Mouse (Mus musculus): Measurements from ENCODE around the gene Col4a6. TPM values are rescaled to one million over a fixed set of nuclear protein-coding genes. Genes with fewer than 3 reads are reported as not detected.

Gene Col4a6
- polyA plus RNA-seq, 1 experiment from 2014 or later: 0.08 TPM

DNA sequence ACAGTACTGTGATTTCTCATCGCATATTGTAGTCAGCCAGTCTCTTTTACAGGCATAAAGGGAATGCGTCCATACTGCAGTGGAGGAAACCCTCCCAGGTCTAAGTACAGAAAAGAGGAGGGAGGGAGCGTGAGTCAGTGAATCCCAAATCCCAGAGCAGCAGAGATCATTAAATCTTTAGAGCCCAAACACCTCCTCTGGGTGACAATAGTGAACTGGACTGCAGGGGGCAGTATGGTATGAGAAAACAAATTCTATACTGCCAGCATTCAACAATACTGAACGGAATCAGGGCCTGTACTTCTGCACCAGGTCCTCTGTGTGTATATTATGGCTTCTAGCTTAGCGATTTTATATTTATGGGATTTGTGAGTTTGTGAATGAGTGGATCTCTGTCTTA lies 261.1 kb downstream of the Col4a6 start:
- 42% methylated on average over 5 of the region's 5 CpGs for WGBS (ENCODE audit: insufficient replicate concordance)
- ATAC-seq (no peak), DNase-seq (no peak)
- Histone ChIP-seq H3K9me3 (ENCODE audit: low read length) (no peaks in the 10 kb centered on the region), H3K36me3 (replicated peaks; ENCODE audit: insufficient read depth, low read length) (no peaks in the 10 kb centered on the region), H3K27me3 (ENCODE audit: insufficient read depth, low read length) (0 out of 2 replicates have a peak, but pooled peaks cover 3% of the 10 kb centered on the region), H3K4me1 (ENCODE audit: insufficient read depth) (no peaks in the 10 kb centered on the region), H3K27ac (ENCODE audit: low read depth) (no peak overlapping the region), H3K9ac (replicated peaks) (no peak overlapping the region), H3K4me2 (ENCODE audit: low read depth, low read length) (no peak overlapping the region), H3K4me3 (ENCODE audit: low read depth, low read length) (no peak overlapping the region)
- TF ChIP-seq CTCF (IDR thresholded peaks at IDR 0.05; ENCODE audit: low read depth) (peak; percentile 45), EP300 (IDR thresholded peaks at IDR 0.05; ENCODE audit: low read depth) (no peak)

DNA sequence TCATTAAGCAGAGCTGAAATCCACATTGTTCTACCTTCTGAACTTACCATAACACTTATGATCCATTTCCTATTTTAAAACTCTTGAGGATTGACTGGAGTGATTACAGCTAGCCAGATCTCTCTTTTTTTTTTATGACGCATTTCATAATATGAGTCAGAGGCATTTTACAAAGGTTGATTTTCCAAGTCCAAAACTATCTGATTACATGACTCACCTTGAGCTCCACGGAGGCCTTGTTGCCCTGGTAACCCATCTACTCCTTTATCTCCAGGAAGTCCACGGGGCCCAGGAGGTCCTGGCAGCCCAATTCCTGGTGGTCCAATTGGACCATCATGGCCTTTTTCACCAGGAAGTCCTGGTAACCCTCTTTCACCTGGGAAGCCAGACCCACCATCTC lies 274.9 kb downstream of the Col4a6 start:
- no peaks in the 10 kb centered on the region for H3K4me1 ChIP-seq (ENCODE audit: insufficient read depth)
- H3K9ac ChIP-seq (replicated peaks): no peak overlapping the region
- no peak for TF ChIP-seq EP300 (IDR thresholded peaks at IDR 0.05; ENCODE audit: low read depth)
- no peak for TF ChIP-seq CTCF (IDR thresholded peaks at IDR 0.05; ENCODE audit: low read depth)
- no peak overlapping the region for H3K4me2 ChIP-seq (ENCODE audit: low read depth, low read length)
- ATAC-seq: no peak
- no peak for DNase-seq
- no peaks in the 10 kb centered on the region for H3K9me3 ChIP-seq (ENCODE audit: low read length)
- H3K36me3 ChIP-seq (replicated peaks; ENCODE audit: insufficient read depth, low read length): no peaks in the 10 kb centered on the region
- 68% methylated on average over 3 of the region's 3 CpGs for WGBS (ENCODE audit: insufficient replicate concordance)
- no peaks in the 10 kb centered on the region; the same call in 1 of the 2 replicates for H3K27me3 ChIP-seq (ENCODE audit: insufficient read depth, low read length)
- H3K4me3 ChIP-seq (ENCODE audit: low read depth, low read length): no peak overlapping the region
- H3K27ac ChIP-seq (ENCODE audit: low read depth): no peak overlapping the region

GRCm38 (mm10) chrX:141195036-141195435 lies 278.8 kb downstream of the Col4a6 start:
- H3K9ac ChIP-seq (replicated peaks): no peak overlapping the region
- no peak overlapping the region for H3K4me2 ChIP-seq (ENCODE audit: low read depth, low read length)
- H3K9me3 ChIP-seq (ENCODE audit: low read length): no peaks in the 10 kb centered on the region
- no peak for ATAC-seq
- H3K36me3 ChIP-seq (replicated peaks; ENCODE audit: insufficient read depth, low read length): no peaks in the 10 kb centered on the region
- no peak for TF ChIP-seq EP300 (IDR thresholded peaks at IDR 0.05; ENCODE audit: low read depth)
- TF ChIP-seq CTCF (IDR thresholded peaks at IDR 0.05; ENCODE audit: low read depth): no peak
- no peak overlapping the region for H3K27ac ChIP-seq (ENCODE audit: low read depth)
- H3K27me3 ChIP-seq (ENCODE audit: insufficient read depth, low read length): no peaks in the 10 kb centered on the region
- H3K4me3 ChIP-seq (ENCODE audit: low read depth, low read length): no peak overlapping the region
- DNase-seq: no peak
- no peaks in the 10 kb centered on the region for H3K4me1 ChIP-seq (ENCODE audit: insufficient read depth)

DNA sequence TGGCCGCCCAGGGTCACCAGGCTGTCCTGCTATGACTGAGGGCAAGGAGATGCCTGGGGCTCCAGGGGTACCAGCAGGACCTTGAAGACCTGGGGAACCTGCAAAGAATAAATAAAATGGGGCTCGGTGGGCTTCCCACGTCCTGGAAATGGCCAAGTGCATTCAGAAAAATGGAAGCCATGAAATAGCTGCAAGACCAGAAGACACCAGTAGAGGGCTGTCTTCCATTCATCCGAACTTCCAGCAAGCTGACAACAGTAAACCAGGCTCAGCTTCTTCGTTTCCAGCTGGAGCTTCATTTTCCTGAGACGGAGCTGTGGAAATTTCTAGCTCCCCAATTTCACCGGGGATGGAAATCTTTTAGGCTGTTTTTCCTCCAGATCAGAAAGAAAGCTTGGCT lies 298.5 kb downstream of the Col4a6 start:
- no peak overlapping the region for H3K4me2 ChIP-seq (ENCODE audit: low read depth, low read length)
- ATAC-seq: no peak
- no peak for DNase-seq
- H3K9ac ChIP-seq (replicated peaks): no peak overlapping the region
- TF ChIP-seq EP300 (IDR thresholded peaks at IDR 0.05; ENCODE audit: low read depth): no peak
- peak; percentile 53 for TF ChIP-seq CTCF (IDR thresholded peaks at IDR 0.05; ENCODE audit: low read depth)
- no peaks in the 10 kb centered on the region for H3K27me3 ChIP-seq (ENCODE audit: insufficient read depth, low read length)
- no peaks in the 10 kb centered on the region for H3K36me3 ChIP-seq (replicated peaks; ENCODE audit: insufficient read depth, low read length)
- no peak overlapping the region for H3K27ac ChIP-seq (ENCODE audit: low read depth)
- WGBS (ENCODE audit: insufficient replicate concordance): 39% methylated on average over 7 of the region's 7 CpGs
- H3K4me3 ChIP-seq (ENCODE audit: low read depth, low read length): no peak overlapping the region
- no peaks in the 10 kb centered on the region for H3K4me1 ChIP-seq (ENCODE audit: insufficient read depth)
- no peaks in the 10 kb centered on the region for H3K9me3 ChIP-seq (ENCODE audit: low read length)

GRCm38 (mm10) chrX:141165067-141165466 lies 308.8 kb downstream of the Col4a6 start:
- TF ChIP-seq EP300 (IDR thresholded peaks at IDR 0.05; ENCODE audit: low read depth): no peak
- DNase-seq (no peak), ATAC-seq (no peak)
- Histone ChIP-seq H3K27ac (ENCODE audit: low read depth) (no peak overlapping the region), H3K9me3 (ENCODE audit: low read length) (no peaks in the 10 kb centered on the region), H3K36me3 (replicated peaks; ENCODE audit: insufficient read depth, low read length) (no peaks in the 10 kb centered on the region), H3K27me3 (ENCODE audit: insufficient read depth, low read length) (no peaks in the 10 kb centered on the region), H3K9ac (replicated peaks) (no peak overlapping the region), H3K4me2 (ENCODE audit: low read depth, low read length) (no peak overlapping the region), H3K4me1 (ENCODE audit: insufficient read depth) (no peaks in the 10 kb centered on the region), H3K4me3 (ENCODE audit: low read depth, low read length) (no peak overlapping the region)
- WGBS (ENCODE audit: insufficient replicate concordance): 74% methylated on average over 4 of the region's 4 CpGs

GRCm38 (mm10) chrX:141160371-141160770 lies 313.5 kb downstream of the Col4a6 start:
- H3K4me2 ChIP-seq (ENCODE audit: low read depth, low read length): no peak overlapping the region
- H3K9me3 ChIP-seq (ENCODE audit: low read length): no peaks in the 10 kb centered on the region
- H3K4me1 ChIP-seq (ENCODE audit: insufficient read depth): no peaks in the 10 kb centered on the region
- TF ChIP-seq CTCF (IDR thresholded peaks at IDR 0.05; ENCODE audit: low read depth) (no peak), EP300 (IDR thresholded peaks at IDR 0.05; ENCODE audit: low read depth) (no peak)
- H3K27ac ChIP-seq (ENCODE audit: low read depth): no peak overlapping the region
- H3K36me3 ChIP-seq (replicated peaks; ENCODE audit: insufficient read depth, low read length): no peaks in the 10 kb centered on the region
- ATAC-seq: no peak
- no peaks in the 10 kb centered on the region for H3K27me3 ChIP-seq (ENCODE audit: insufficient read depth, low read length)
- 73% methylated on average over 3 of the region's 3 CpGs for WGBS (ENCODE audit: insufficient replicate concordance)
- H3K4me3 ChIP-seq (ENCODE audit: low read depth, low read length): no peak overlapping the region
- no peak overlapping the region for H3K9ac ChIP-seq (replicated peaks)
- DNase-seq: no peak

DNA sequence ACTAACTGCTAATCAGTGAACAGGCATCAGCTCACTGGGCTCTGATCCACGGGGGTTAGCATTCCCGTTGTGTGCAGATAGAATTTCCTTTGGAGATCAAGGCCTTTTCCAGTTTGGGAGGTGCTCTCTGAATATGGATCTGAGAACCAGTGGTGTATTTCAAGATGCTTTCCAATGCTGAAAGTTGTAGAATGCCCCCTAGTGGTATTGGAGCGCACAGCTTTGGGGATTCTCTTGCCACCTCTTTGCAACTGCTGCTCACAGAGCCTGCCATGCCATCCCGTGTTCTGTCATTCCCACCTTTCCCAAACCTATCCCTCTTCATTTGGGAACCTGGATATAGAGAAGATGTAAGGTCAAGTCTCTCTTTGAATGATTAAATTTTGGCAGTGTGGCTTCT lies 315.7 kb downstream of the Col4a6 start:
- ATAC-seq (no peak), DNase-seq (no peak)
- H3K27me3 ChIP-seq (ENCODE audit: insufficient read depth, low read length): no peaks in the 10 kb centered on the region
- no peak overlapping the region for H3K4me3 ChIP-seq (ENCODE audit: low read depth, low read length)
- no peak overlapping the region for H3K4me2 ChIP-seq (ENCODE audit: low read depth, low read length)
- WGBS (ENCODE audit: insufficient replicate concordance): 32% methylated on average over 4 of the region's 4 CpGs
- H3K36me3 ChIP-seq (replicated peaks; ENCODE audit: insufficient read depth, low read length): no peaks in the 10 kb centered on the region
- H3K9me3 ChIP-seq (ENCODE audit: low read length): no peaks in the 10 kb centered on the region
- TF ChIP-seq EP300 (IDR thresholded peaks at IDR 0.05; ENCODE audit: low read depth): no peak
- peak; percentile 58 for TF ChIP-seq CTCF (IDR thresholded peaks at IDR 0.05; ENCODE audit: low read depth)
- H3K9ac ChIP-seq (replicated peaks): no peak overlapping the region
- no peaks in the 10 kb centered on the region for H3K4me1 ChIP-seq (ENCODE audit: insufficient read depth)
- H3K27ac ChIP-seq (ENCODE audit: low read depth): no peak overlapping the region
